ENCODE assay signal across 22 mouse cellular contexts in the genomic region with DNA sequence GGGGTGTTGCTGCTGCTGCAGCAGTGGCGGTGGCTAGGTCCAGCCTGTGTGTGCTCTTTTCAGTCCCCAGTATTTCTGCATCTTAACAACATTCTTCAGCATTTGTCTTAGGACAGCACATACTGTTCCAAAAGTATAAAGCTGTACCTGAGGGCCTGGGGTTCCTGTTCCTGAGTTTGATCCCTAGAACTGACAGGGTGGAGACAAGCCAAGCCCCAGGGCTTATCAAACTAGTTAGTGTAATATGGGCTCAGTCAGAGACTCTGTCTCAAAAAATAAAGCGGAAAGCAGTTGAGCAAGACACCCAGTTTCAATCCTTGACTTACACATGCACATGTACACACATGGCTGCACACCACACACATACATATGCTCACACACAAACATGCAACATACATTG. TPM values are rescaled to one million over a fixed set of nuclear protein-coding genes. Genes with fewer than 3 reads are reported as not detected.
DNase-seq lines count a peak whose midpoint lies in the region; ATAC-seq and TF ChIP-seq lines count a peak whose summit lies in the region.
"Had no signal": no experiment of that assay in that cellular context is flagged by ENCODE, and none has a peak within 500 bp of the region (broad histone marks: within the 10 kb centered on the region; RNA-seq: fewer than 3 reads in every experiment).

No protein-coding gene starts in this region.

- no peaks in the 10 kb centered on the region for H3K9me3 ChIP-seq in midbrain, embryonic 11.5 days (ENCODE audit: control insufficient read depth, low read length)
- H3K9me3 ChIP-seq in midbrain, embryonic 15.5 days, result no peaks in the 10 kb centered on the region
- H3K9me3 ChIP-seq: G1E had no signal

- no peak for TF ChIP-seq POLR2A in liver, adult 2 months (IDR thresholded peaks at IDR 0.05; ENCODE audit: extremely low read depth, insufficient read depth, low read length)

- H3K27me3 ChIP-seq in liver, adult 2 months (ENCODE audit: control insufficient read depth, insufficient read depth, low read length), result no peaks in the 10 kb centered on the region
- H3K27me3 ChIP-seq in midbrain, embryonic 11.5 days (ENCODE audit: control insufficient read depth, insufficient read depth, low read length), result no peaks in the 10 kb centered on the region
- no peaks in the 10 kb centered on the region for H3K27me3 ChIP-seq in midbrain, embryonic 15.5 days (replicated peaks)
- H3K27me3 ChIP-seq: CH12.LX, Patski had no signal

- no peak overlapping the region for H3K27ac ChIP-seq in liver, adult 2 months (replicated peaks; ENCODE audit: insufficient read depth, low read depth, low read length)
- no peak overlapping the region for H3K27ac ChIP-seq in midbrain, embryonic 11.5 days (ENCODE audit: low read depth, low read length)
- H3K27ac ChIP-seq in midbrain, embryonic 15.5 days, result no peak overlapping the region

- H3K79me2 ChIP-seq in liver, adult 2 months (ENCODE audit: control insufficient read depth, insufficient read depth, low read length), result peaks cover 23% of the 10 kb centered on the region; the same call in 1 of the 2 replicates

- no peak overlapping the region for H3K9ac ChIP-seq in liver, adult 2 months (ENCODE audit: low read depth, low read length)
- no peak overlapping the region for H3K9ac ChIP-seq in midbrain, embryonic 11.5 days (ENCODE audit: low read length)
- H3K9ac ChIP-seq in midbrain, embryonic 15.5 days, result no peak overlapping the region

- no peak overlapping the region for H3K4me2 ChIP-seq in midbrain, embryonic 11.5 days
- H3K4me2 ChIP-seq in midbrain, embryonic 15.5 days, result no peak overlapping the region

- H3K36me3 ChIP-seq in liver, adult 2 months (ENCODE audit: control insufficient read depth, insufficient read depth, low read length), result no peaks in the 10 kb centered on the region
- H3K36me3 ChIP-seq in midbrain, embryonic 11.5 days (ENCODE audit: control insufficient read depth, insufficient read depth, low read length), result no peaks in the 10 kb centered on the region
- no peaks in the 10 kb centered on the region for H3K36me3 ChIP-seq in midbrain, embryonic 15.5 days (replicated peaks)
- H3K36me3 ChIP-seq: G1E had no signal

- no peak for ATAC-seq in midbrain, embryonic 11.5 days (ENCODE audit: low FRiP score)
- no peak for ATAC-seq in midbrain, embryonic 15.5 days (replicated peaks)
- ATAC-seq: activated CD4-positive, CD25-positive, alpha-beta regulatory T cell, adult 4 months; CD4-positive, CD25-positive, alpha-beta regulatory T cell, adult 4 months; Patski had no signal

- peaks cover 7% of the 10 kb centered on the region for H3K4me1 ChIP-seq in liver, adult 2 months (ENCODE audit: control insufficient read depth, insufficient read depth, low read length)
- H3K4me1 ChIP-seq in midbrain, embryonic 11.5 days (ENCODE audit: control insufficient read depth, insufficient read depth, low read length), result no peaks in the 10 kb centered on the region
- no peaks in the 10 kb centered on the region for H3K4me1 ChIP-seq in midbrain, embryonic 15.5 days

- WGBS in liver, adult 2 months, result 67% methylated on average over 2 of the region's 2 CpGs
- 99% methylated on average over 2 of the region's 2 CpGs for WGBS in midbrain, embryonic 11.5 days
- WGBS in midbrain, embryonic 15.5 days, result 88% methylated on average over 2 of the region's 2 CpGs

- no peak for TF ChIP-seq CTCF in liver, adult 2 months (IDR thresholded peaks at IDR 0.05; ENCODE audit: low read depth, low read length)

- DNase-seq in liver, adult 2 months (ENCODE audit: extremely low read depth, low read depth, low spot score), result peak; percentile 41
- DNase-seq in liver, result no peak
- peak; percentile 59 for DNase-seq in midbrain, embryonic 11.5 days (ENCODE audit: low spot score, missing footprints)
- peak; percentile 79 for DNase-seq in fat pad, adult 2 months (ENCODE audit: extremely low read depth, low read depth, low spot score)
- peak; percentile 56 for DNase-seq in gonadal fat pad, adult 2 months (ENCODE audit: low read depth)
- DNase-seq in right cerebral cortex, adult 2 months (ENCODE audit: low spot score in 2 of 2), result no peak
- no peak for DNase-seq in embryo, embryonic 10.5 days (ENCODE audit: low spot score)
- DNase-seq: adrenal gland, adult 2 months; adrenal gland, adult 8-10 months; adrenal gland, postnatal 10 days; adrenal gland, postnatal 14 days; adrenal gland, postnatal 25 days; adrenal gland, postnatal 36 days; B cell, adult 2 months; cerebellum, adult 11 months; cerebellum, adult 11-12 months had no signal

- no peak overlapping the region for H3K4me3 ChIP-seq in liver, adult 2 months (ENCODE audit: insufficient read depth, low read depth, low read length)
- no peak overlapping the region for H3K4me3 ChIP-seq in midbrain, embryonic 11.5 days (ENCODE audit: low read depth, low read length)
- no peak overlapping the region for H3K4me3 ChIP-seq in midbrain, embryonic 15.5 days

RNA-seq across cellular contexts. Expression of gene Eml4, which starts 34.2 kb away (rescaled TPM):
- total RNA-seq in liver, adult 2 months (2014; rRNA removed), result 8.1 and 8.9 TPM in 2 replicates
- polyA plus RNA-seq in liver, adult 2 months (2012; rRNA removed), result 3.2 and 4.1 TPM in 2 replicates
- 40.5 and 41.2 TPM in 2 replicates for polyA plus RNA-seq in midbrain, embryonic 11.5 days (2014; fragmentation: Nextera tagmentation; extraction: Ambion mirVana)
- polyA plus RNA-seq in midbrain, embryonic 15.5 days (2015; fragmentation: Nextera tagmentation; extraction: Ambion mirVana), result 34.0 and 35.2 TPM in 2 replicates
- 17.7 and 18.2 TPM in 2 replicates for polyA plus RNA-seq in gonadal fat pad, adult 2 months (2012; rRNA removed)

Comparison
In these comparisons a context has a peak if more than half of its experiments do, and no peak if none do; other contexts are left out.
1. DNase-seq: peak in liver, adult 2 months (single experiment), midbrain, embryonic 11.5 days (single experiment), fat pad, adult 2 months (single experiment) and gonadal fat pad, adult 2 months (single experiment); none in liver (single experiment), right cerebral cortex, adult 2 months (0 of 2) and embryo, embryonic 10.5 days (single experiment).